Mouse (Mus musculus): ENCODE data around the gene Kif1b.

- TF ChIP-seq CTCF (IDR thresholded peaks at IDR 0.05): no peak
- TF ChIP-seq POLR2A (IDR thresholded peaks at IDR 0.05; ENCODE audit: insufficient read depth, low read depth, low read length): no peak
- TF ChIP-seq EP300 (IDR thresholded peaks at IDR 0.05; ENCODE audit: insufficient read depth, low read depth, low read length): no peak
These were observed 25.3 kb downstream of the Kif1b start for GRCm38 (mm10) chr4:149282025-149282738.
